Mouse (Mus musculus): ENCODE data around the gene Cfap97d1. TPM values are rescaled to one million over a fixed set of nuclear protein-coding genes. Genes with fewer than 3 reads are reported as not detected.
"Not testable (repeated sequence)": the region's sequence is repeated elsewhere in the genome, so short reads cannot be mapped to it uniquely, and the experiment has no call there.

The Cfap97d1 gene
- polyA plus RNA-seq, 1 experiment from 2014 or later: not detected

DNA sequence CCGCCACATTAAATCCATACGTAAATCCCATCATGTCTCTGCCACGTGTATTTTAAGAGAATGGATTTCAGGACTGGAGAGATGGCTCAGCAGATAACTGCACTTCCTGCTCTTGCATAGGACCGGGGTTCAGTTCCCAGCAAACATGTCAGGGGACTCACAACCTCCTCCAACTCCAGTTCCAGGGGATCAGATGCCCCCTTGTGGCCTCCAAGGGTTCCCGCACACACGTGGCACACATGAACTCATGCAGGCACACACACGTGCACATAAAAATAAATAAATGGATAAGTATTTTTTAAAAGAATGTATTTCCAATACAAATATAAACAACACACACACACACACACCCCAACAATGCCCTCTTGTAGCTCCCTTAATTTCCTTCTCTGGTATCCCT, 7.1 kb upstream of the Cfap97d1 start:
- Histone ChIP-seq H3K9me3 (no peaks in the 10 kb centered on the region), H3K27ac (no peak overlapping the region), H3K4me3 (no peak overlapping the region), H3K4me1 (replicated peaks) (peaks cover 43% of the 10 kb centered on the region), H3K27me3 (ENCODE audit: insufficient read depth, poor library complexity, severe bottlenecking) (no peaks in the 10 kb centered on the region), H3K36me3 (peaks cover 6% of the 10 kb centered on the region)
- 93% methylated on average over 7 of the region's 7 CpGs for WGBS
- DNase-seq (ENCODE audit: low spot score): no peak

DNA sequence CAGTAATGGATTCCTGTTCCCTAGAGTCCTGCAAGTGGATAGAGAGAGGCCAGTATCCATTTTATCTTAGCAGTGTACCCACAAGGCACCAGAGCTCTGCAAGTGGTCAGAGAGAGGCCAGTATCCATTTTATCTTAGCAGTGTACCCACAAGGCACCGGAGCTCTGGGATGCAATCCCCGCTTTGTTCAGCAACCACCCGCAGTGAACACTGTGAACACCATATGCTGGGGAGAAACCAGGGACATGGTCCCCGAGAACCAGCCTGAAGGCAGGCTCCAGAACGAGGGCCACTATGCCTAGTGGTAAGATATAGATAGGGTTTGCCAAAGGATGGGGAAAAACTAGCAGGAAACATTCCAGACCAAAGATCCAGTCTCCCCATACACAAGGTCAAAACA, 4.9 kb upstream of the Cfap97d1 start:
- DNase-seq (ENCODE audit: low spot score): no peak
- Histone ChIP-seq H3K36me3 (peaks cover 6% of the 10 kb centered on the region), H3K9me3 (no peaks in the 10 kb centered on the region), H3K4me1 (replicated peaks) (peaks cover 63% of the 10 kb centered on the region), H3K4me3 (no peak overlapping the region), H3K27ac (no peak overlapping the region), H3K27me3 (ENCODE audit: insufficient read depth, poor library complexity, severe bottlenecking) (no peaks in the 10 kb centered on the region; the same call in 1 of the 2 replicates)
- 89% methylated on average over 5 of the region's 5 CpGs for WGBS

DNA sequence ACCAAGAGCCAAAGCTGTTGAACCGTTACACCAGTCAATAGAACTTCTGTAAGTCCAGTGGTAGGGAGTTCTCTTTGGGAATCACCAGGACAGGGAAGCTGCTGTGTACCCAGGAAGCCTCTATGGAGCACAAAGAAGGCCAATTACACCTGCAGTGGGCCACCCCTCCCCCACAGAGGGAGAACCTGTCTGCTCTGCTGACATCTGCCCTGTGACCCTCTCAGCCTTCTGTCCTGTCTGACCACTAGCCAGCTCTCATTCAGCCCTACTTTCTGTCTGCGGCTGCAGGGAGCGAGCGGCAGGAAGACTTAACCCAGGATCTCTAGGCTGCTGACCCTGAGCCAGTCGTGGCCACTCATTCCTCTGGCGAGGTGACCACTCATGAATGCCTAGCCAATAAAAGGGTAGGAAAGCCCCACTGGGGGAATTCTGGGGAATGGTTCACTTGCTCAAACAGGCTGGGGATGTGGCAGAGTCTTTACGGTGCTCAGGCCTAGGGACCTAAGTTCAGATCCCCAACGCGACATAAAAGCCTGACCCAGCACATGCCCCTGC, 3.4 kb upstream of the Cfap97d1 start:
- H3K36me3 ChIP-seq: peaks cover 6% of the 10 kb centered on the region
- no peaks in the 10 kb centered on the region for H3K9me3 ChIP-seq
- 0 out of 2 replicates have a peak overlapping the region, but pooled peaks have one; percentile 19 for H3K27ac ChIP-seq
- H3K4me3 ChIP-seq: no peak overlapping the region
- H3K27me3 ChIP-seq (ENCODE audit: insufficient read depth, poor library complexity, severe bottlenecking): peaks cover 4% of the 10 kb centered on the region; the same call in 1 of the 2 replicates
- H3K4me1 ChIP-seq (replicated peaks): peaks cover 69% of the 10 kb centered on the region
- DNase-seq (ENCODE audit: low spot score): no peak
- WGBS: 72% methylated on average over 9 of the region's 9 CpGs

- no peak for DNase-seq (ENCODE audit: low spot score)
- Histone ChIP-seq H3K36me3 (peaks cover 6% of the 10 kb centered on the region), H3K27me3 (ENCODE audit: insufficient read depth, poor library complexity, severe bottlenecking) (peaks cover 11% of the 10 kb centered on the region), H3K9me3 (no peaks in the 10 kb centered on the region), H3K4me1 (replicated peaks) (peaks cover 69% of the 10 kb centered on the region), H3K4me3 (no peak overlapping the region), H3K27ac (no peak overlapping the region)
- 78% methylated on average over 12 of the region's 12 CpGs for WGBS
Observed at GRCm38 (mm10) chr11:101981850-101982249, 2.2 kb upstream of the Cfap97d1 start.

- WGBS: 57% methylated on average over 6 of the region's 6 CpGs
- Histone ChIP-seq H3K4me3 (no peak overlapping the region), H3K27ac (peak overlapping the region; percentile 14)
Observed at GRCm38 (mm10) chr11:101982981-101983411, 1.1 kb upstream of the Cfap97d1 start.

GRCm38 (mm10) chr11:101983431-101983921, 603 bp upstream of the Cfap97d1 start:
- H3K4me1 ChIP-seq (replicated peaks): peaks cover 65% of the 10 kb centered on the region
- H3K9me3 ChIP-seq: no peaks in the 10 kb centered on the region
- H3K27me3 ChIP-seq (ENCODE audit: insufficient read depth, poor library complexity, severe bottlenecking): peaks cover 18% of the 10 kb centered on the region
- H3K36me3 ChIP-seq: peaks cover 6% of the 10 kb centered on the region
- WGBS: 76% methylated on average over 10 of the region's 10 CpGs
- no peak for DNase-seq (ENCODE audit: low spot score)
- H3K27ac ChIP-seq: peak overlapping the region; percentile 14
- peak overlapping the region; percentile 76 for H3K4me3 ChIP-seq

More at GRCm38 (mm10) chr11:101982981-101983411, 1.1 kb upstream of the Cfap97d1 start:
- DNase-seq (ENCODE audit: low spot score): no peak
- peaks cover 6% of the 10 kb centered on the region for H3K36me3 ChIP-seq
- H3K9me3 ChIP-seq: no peaks in the 10 kb centered on the region
- H3K27me3 ChIP-seq (ENCODE audit: insufficient read depth, poor library complexity, severe bottlenecking): peaks cover 18% of the 10 kb centered on the region
- H3K4me1 ChIP-seq (replicated peaks): peaks cover 65% of the 10 kb centered on the region

DNA sequence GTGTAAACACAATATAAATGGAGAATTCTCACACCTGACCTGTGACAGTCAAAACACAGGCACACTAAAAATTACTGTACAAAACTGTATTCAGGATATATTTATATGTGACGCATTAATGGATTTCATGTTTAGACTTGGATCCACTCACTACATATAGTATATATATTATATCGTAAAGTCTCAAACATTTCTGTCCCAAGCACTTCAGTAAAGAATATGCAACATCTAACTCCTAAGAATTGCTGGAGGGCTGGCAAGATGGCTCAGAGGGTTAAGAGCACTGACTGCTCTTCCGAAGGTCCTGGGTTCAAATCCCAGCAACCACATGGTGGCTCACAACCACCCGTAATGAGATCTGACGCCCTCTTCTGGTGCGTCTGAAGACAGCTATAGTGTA, 1.4 kb downstream of the Cfap97d1 start:
- not testable (repeated sequence) for H3K36me3 ChIP-seq; H3K4me3 ChIP-seq; H3K27ac ChIP-seq; H3K9me3 ChIP-seq; DNase-seq (ENCODE audit: low spot score)
- WGBS: 70% methylated on average over 6 of the region's 6 CpGs
- H3K4me1 ChIP-seq (replicated peaks): peaks cover 55% of the 10 kb centered on the region
- peaks cover 18% of the 10 kb centered on the region for H3K27me3 ChIP-seq (ENCODE audit: insufficient read depth, poor library complexity, severe bottlenecking)

GRCm38 (mm10) chr11:101985990-101986389, 1.9 kb downstream of the Cfap97d1 start:
- no peak overlapping the region for H3K27ac ChIP-seq
- H3K9me3 ChIP-seq: no peaks in the 10 kb centered on the region
- H3K27me3 ChIP-seq (ENCODE audit: insufficient read depth, poor library complexity, severe bottlenecking): peaks cover 18% of the 10 kb centered on the region
- H3K36me3 ChIP-seq: no peaks in the 10 kb centered on the region; the same call in 1 of the 2 replicates
- H3K4me1 ChIP-seq (replicated peaks): peaks cover 49% of the 10 kb centered on the region
- no peak overlapping the region for H3K4me3 ChIP-seq
- 12% methylated on average over 10 of the region's 10 CpGs for WGBS
- peak; percentile 88 for DNase-seq (ENCODE audit: low spot score)

DNA sequence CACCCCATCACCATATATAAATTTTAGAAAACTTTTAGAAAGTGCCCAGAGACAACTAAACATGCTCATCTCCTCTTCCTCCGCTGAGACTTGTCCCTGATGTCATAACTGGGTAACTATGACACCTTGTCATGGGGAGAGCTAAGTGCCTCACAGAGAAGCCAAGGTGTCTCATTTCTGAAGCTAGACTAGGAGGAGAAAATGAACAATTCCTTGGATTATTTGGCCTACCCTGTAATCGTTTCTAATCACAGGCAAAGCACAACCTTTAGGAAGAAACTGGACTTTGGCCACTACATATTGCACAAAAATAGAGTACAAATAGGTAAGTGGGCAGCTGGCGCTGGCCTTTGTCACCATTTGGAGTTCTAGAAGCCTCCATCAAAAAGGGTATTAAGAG, 2.8 kb downstream of the Cfap97d1 start, which contains the start of gene Dusp3:
Gene Dusp3 (minus strand): TSS at position 101 of the 400 bp plus-strand sequence.
- Histone ChIP-seq H3K9me3 (no peaks in the 10 kb centered on the region), H3K4me1 (replicated peaks) (peaks cover 42% of the 10 kb centered on the region), H3K27ac (no peak within 1 kb of the TSS), H3K4me3 (no peak within 1 kb of the TSS), H3K36me3 (no peaks in the 10 kb centered on the region; the same call in 1 of the 2 replicates), H3K27me3 (ENCODE audit: insufficient read depth, poor library complexity, severe bottlenecking) (peaks cover 18% of the 10 kb centered on the region)
- no peak for DNase-seq (ENCODE audit: low spot score)
- WGBS: 82% methylated on average over 3 of the region's 3 CpGs

- WGBS: 86% methylated on average over 3 of the region's 3 CpGs
- H3K27me3 ChIP-seq (ENCODE audit: insufficient read depth, poor library complexity, severe bottlenecking): peaks cover 14% of the 10 kb centered on the region
Observed at GRCm38 (mm10) chr11:101990244-101990643, 6.2 kb downstream of the Cfap97d1 start.

GRCm38 (mm10) chr11:101991813-101992212, 7.7 kb downstream of the Cfap97d1 start:
- H3K4me1 ChIP-seq (replicated peaks): peaks cover 14% of the 10 kb centered on the region; the same call in 1 of the 2 replicates
- no peaks in the 10 kb centered on the region for H3K9me3 ChIP-seq
- WGBS: 85% methylated on average over 3 of the region's 3 CpGs
- no peak overlapping the region for H3K27ac ChIP-seq
- DNase-seq (ENCODE audit: low spot score): no peak
- H3K36me3 ChIP-seq: no peaks in the 10 kb centered on the region
- no peak overlapping the region for H3K4me3 ChIP-seq
- peaks cover 7% of the 10 kb centered on the region for H3K27me3 ChIP-seq (ENCODE audit: insufficient read depth, poor library complexity, severe bottlenecking)

More at GRCm38 (mm10) chr11:101990244-101990643, 6.2 kb downstream of the Cfap97d1 start:
- H3K9me3 ChIP-seq: no peaks in the 10 kb centered on the region
- H3K4me1 ChIP-seq (replicated peaks): peaks cover 10% of the 10 kb centered on the region; the same call in 1 of the 2 replicates
- H3K36me3 ChIP-seq: no peaks in the 10 kb centered on the region
- DNase-seq (ENCODE audit: low spot score): no peak
- H3K27ac ChIP-seq: no peak overlapping the region
- no peak overlapping the region for H3K4me3 ChIP-seq

DNA sequence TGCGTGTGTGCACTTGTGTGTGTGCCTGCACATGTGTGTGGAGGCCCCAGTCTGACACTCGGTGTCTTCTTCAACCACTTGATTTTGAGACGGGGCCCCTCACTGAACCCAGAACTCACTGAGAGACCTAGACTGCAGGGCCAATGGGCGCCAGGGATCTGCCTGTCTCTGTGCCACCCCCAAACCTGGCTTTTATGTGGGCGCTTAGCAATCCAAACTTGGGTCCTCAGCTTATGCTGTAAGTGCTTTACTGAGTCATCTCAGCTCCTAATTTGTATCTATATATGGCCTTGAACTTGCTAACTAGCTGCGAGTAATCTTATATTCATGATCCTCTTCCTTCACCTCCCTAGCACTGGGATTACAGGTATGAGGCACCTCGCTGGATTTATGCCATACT, 8.3 kb downstream of the Cfap97d1 start:
- Histone ChIP-seq H3K27ac (no peak overlapping the region), H3K9me3 (no peaks in the 10 kb centered on the region), H3K4me1 (replicated peaks) (peaks cover 11% of the 10 kb centered on the region; the same call in 1 of the 2 replicates), H3K27me3 (ENCODE audit: insufficient read depth, poor library complexity, severe bottlenecking) (peaks cover 2% of the 10 kb centered on the region), H3K36me3 (0 out of 2 replicates have a peak, but pooled peaks cover 3% of the 10 kb centered on the region), H3K4me3 (no peak overlapping the region)
- WGBS: 88% methylated on average over 7 of the region's 7 CpGs
- DNase-seq (ENCODE audit: low spot score): no peak

- 82% methylated on average over 8 of the region's 8 CpGs for WGBS
- no peak overlapping the region for H3K27ac ChIP-seq
- no peak overlapping the region for H3K4me3 ChIP-seq
- no peaks in the 10 kb centered on the region for H3K9me3 ChIP-seq
- H3K36me3 ChIP-seq: 0 out of 2 replicates have a peak, but pooled peaks cover 5% of the 10 kb centered on the region
- 0 out of 2 replicates have a peak, but pooled peaks cover 4% of the 10 kb centered on the region for H3K4me1 ChIP-seq (replicated peaks)
- no peaks in the 10 kb centered on the region for H3K27me3 ChIP-seq (ENCODE audit: insufficient read depth, poor library complexity, severe bottlenecking)
- no peak for DNase-seq (ENCODE audit: low spot score)
Observed at GRCm38 (mm10) chr11:101994100-101994499, 10.0 kb downstream of the Cfap97d1 start.
